Mouse (Mus musculus): ENCODE measurements around the gene Pigk. TPM values are rescaled to one million over a fixed set of nuclear protein-coding genes. Genes with fewer than 3 reads are reported as not detected.

Pigk gene
- polyA plus RNA-seq, 1 experiment: 5.8 TPM

GRCm38 (mm10) chr3:152796216-152796615, 82.3 kb downstream of the Pigk start:
- no peak overlapping the region for H3K4me3 ChIP-seq (ENCODE audit: extremely low read depth, insufficient read depth, insufficient read length)
- H3K36me3 ChIP-seq (ENCODE audit: control insufficient read depth, insufficient read depth, low read length): no peaks in the 10 kb centered on the region
- TF ChIP-seq POLR2A (IDR thresholded peaks at IDR 0.05; ENCODE audit: low read depth, low read length): no peak
- no peak for TF ChIP-seq CTCF (IDR thresholded peaks at IDR 0.05; ENCODE audit: extremely low read depth, insufficient read depth, insufficient read length, insufficient replicate concordance)
- H3K27me3 ChIP-seq (ENCODE audit: control insufficient read depth, insufficient read depth, low read length): no peaks in the 10 kb centered on the region
- no peaks in the 10 kb centered on the region for H3K4me1 ChIP-seq (ENCODE audit: control insufficient read depth, insufficient read depth, insufficient read length)
- no peak overlapping the region for H3K27ac ChIP-seq (ENCODE audit: insufficient read depth, low read length)
- no peak for DNase-seq (ENCODE audit: low read depth in 1 of 2, low spot score in 2 of 2)
- 90% methylated on average over 4 of the region's 4 CpGs for WGBS

- Histone ChIP-seq H3K27me3 (ENCODE audit: control insufficient read depth, insufficient read depth, low read length) (no peaks in the 10 kb centered on the region), H3K36me3 (ENCODE audit: control insufficient read depth, insufficient read depth, low read length) (no peaks in the 10 kb centered on the region), H3K4me1 (ENCODE audit: control insufficient read depth, insufficient read depth, insufficient read length) (no peaks in the 10 kb centered on the region), H3K4me3 (ENCODE audit: extremely low read depth, insufficient read depth, insufficient read length) (no peak overlapping the region), H3K27ac (ENCODE audit: insufficient read depth, low read length) (no peak overlapping the region)
- 71% methylated on average over 2 of the region's 2 CpGs for WGBS
- DNase-seq (ENCODE audit: low read depth in 1 of 2, low spot score in 2 of 2): no peak
- TF ChIP-seq POLR2A (IDR thresholded peaks at IDR 0.05; ENCODE audit: low read depth, low read length) (no peak), CTCF (IDR thresholded peaks at IDR 0.05; ENCODE audit: extremely low read depth, insufficient read depth, insufficient read length, insufficient replicate concordance) (no peak)
Observed at GRCm38 (mm10) chr3:152797354-152797753, 83.5 kb downstream of the Pigk start.

- no peak overlapping the region for H3K4me3 ChIP-seq (ENCODE audit: extremely low read depth, insufficient read depth, insufficient read length)
- 81% methylated on average over 9 of the region's 9 CpGs for WGBS
- no peaks in the 10 kb centered on the region for H3K4me1 ChIP-seq (ENCODE audit: control insufficient read depth, insufficient read depth, insufficient read length)
- TF ChIP-seq POLR2A (IDR thresholded peaks at IDR 0.05; ENCODE audit: low read depth, low read length) (no peak), CTCF (IDR thresholded peaks at IDR 0.05; ENCODE audit: extremely low read depth, insufficient read depth, insufficient read length, insufficient replicate concordance) (peak; percentile 14; the same call in 1 of the 2 replicates)
- no peaks in the 10 kb centered on the region for H3K36me3 ChIP-seq (ENCODE audit: control insufficient read depth, insufficient read depth, low read length)
- no peaks in the 10 kb centered on the region for H3K27me3 ChIP-seq (ENCODE audit: control insufficient read depth, insufficient read depth, low read length)
- no peak overlapping the region for H3K27ac ChIP-seq (ENCODE audit: insufficient read depth, low read length)
- DNase-seq (ENCODE audit: low read depth in 1 of 2, low spot score in 2 of 2): no peak
Observed at GRCm38 (mm10) chr3:152799738-152800431, 86.0 kb downstream of the Pigk start.

- 74% methylated on average over 4 of the region's 4 CpGs for WGBS
- Histone ChIP-seq H3K27ac (ENCODE audit: insufficient read depth, low read length) (no peak overlapping the region), H3K4me1 (ENCODE audit: control insufficient read depth, insufficient read depth, insufficient read length) (no peaks in the 10 kb centered on the region), H3K27me3 (ENCODE audit: control insufficient read depth, insufficient read depth, low read length) (no peaks in the 10 kb centered on the region), H3K36me3 (ENCODE audit: control insufficient read depth, insufficient read depth, low read length) (no peaks in the 10 kb centered on the region), H3K4me3 (ENCODE audit: extremely low read depth, insufficient read depth, insufficient read length) (no peak overlapping the region)
- TF ChIP-seq POLR2A (IDR thresholded peaks at IDR 0.05; ENCODE audit: low read depth, low read length) (no peak), CTCF (IDR thresholded peaks at IDR 0.05; ENCODE audit: extremely low read depth, insufficient read depth, insufficient read length, insufficient replicate concordance) (no peak)
- DNase-seq (ENCODE audit: low read depth in 1 of 2, low spot score in 2 of 2): no peak
Observed at GRCm38 (mm10) chr3:152813905-152814304, 100.0 kb downstream of the Pigk start.

- no peak for DNase-seq (ENCODE audit: low read depth in 1 of 2, low spot score in 2 of 2)
- WGBS: 86% methylated on average over 5 of the region's 5 CpGs
- Histone ChIP-seq H3K36me3 (ENCODE audit: control insufficient read depth, insufficient read depth, low read length) (no peaks in the 10 kb centered on the region), H3K4me1 (ENCODE audit: control insufficient read depth, insufficient read depth, insufficient read length) (no peaks in the 10 kb centered on the region), H3K27me3 (ENCODE audit: control insufficient read depth, insufficient read depth, low read length) (no peaks in the 10 kb centered on the region), H3K4me3 (ENCODE audit: extremely low read depth, insufficient read depth, insufficient read length) (no peak overlapping the region), H3K27ac (ENCODE audit: insufficient read depth, low read length) (no peak overlapping the region)
- TF ChIP-seq POLR2A (IDR thresholded peaks at IDR 0.05; ENCODE audit: low read depth, low read length) (no peak), CTCF (IDR thresholded peaks at IDR 0.05; ENCODE audit: extremely low read depth, insufficient read depth, insufficient read length, insufficient replicate concordance) (no peak)
Observed at GRCm38 (mm10) chr3:152815110-152815509, 101.2 kb downstream of the Pigk start.

GRCm38 (mm10) chr3:152820406-152820805, 106.5 kb downstream of the Pigk start:
- no peak for DNase-seq (ENCODE audit: low read depth in 1 of 2, low spot score in 2 of 2)
- TF ChIP-seq POLR2A (IDR thresholded peaks at IDR 0.05; ENCODE audit: low read depth, low read length) (no peak), CTCF (IDR thresholded peaks at IDR 0.05; ENCODE audit: extremely low read depth, insufficient read depth, insufficient read length, insufficient replicate concordance) (no peak)
- Histone ChIP-seq H3K36me3 (ENCODE audit: control insufficient read depth, insufficient read depth, low read length) (no peaks in the 10 kb centered on the region), H3K27me3 (ENCODE audit: control insufficient read depth, insufficient read depth, low read length) (no peaks in the 10 kb centered on the region), H3K4me1 (ENCODE audit: control insufficient read depth, insufficient read depth, insufficient read length) (no peaks in the 10 kb centered on the region), H3K27ac (ENCODE audit: insufficient read depth, low read length) (no peak overlapping the region), H3K4me3 (ENCODE audit: extremely low read depth, insufficient read depth, insufficient read length) (no peak overlapping the region)
- 32% methylated on average over 3 of the region's 3 CpGs for WGBS

GRCm38 (mm10) chr3:152821202-152821601, 107.3 kb downstream of the Pigk start:
- 57% methylated on average over 14 of the region's 14 CpGs for WGBS

More at GRCm38 (mm10) chr3:152821202-152821601, 107.3 kb downstream of the Pigk start:
- no peaks in the 10 kb centered on the region for H3K27me3 ChIP-seq (ENCODE audit: control insufficient read depth, insufficient read depth, low read length)
- H3K27ac ChIP-seq (ENCODE audit: insufficient read depth, low read length): no peak overlapping the region
- H3K36me3 ChIP-seq (ENCODE audit: control insufficient read depth, insufficient read depth, low read length): no peaks in the 10 kb centered on the region
- no peak for DNase-seq (ENCODE audit: low read depth in 1 of 2, low spot score in 2 of 2)
- TF ChIP-seq POLR2A (IDR thresholded peaks at IDR 0.05; ENCODE audit: low read depth, low read length) (no peak), CTCF (IDR thresholded peaks at IDR 0.05; ENCODE audit: extremely low read depth, insufficient read depth, insufficient read length, insufficient replicate concordance) (no peak)
- H3K4me1 ChIP-seq (ENCODE audit: control insufficient read depth, insufficient read depth, insufficient read length): no peaks in the 10 kb centered on the region
- no peak overlapping the region for H3K4me3 ChIP-seq (ENCODE audit: extremely low read depth, insufficient read depth, insufficient read length)

Measured in spleen, adult 2 months (tissue).